Mouse (Mus musculus): ENCODE results near the gene Tent5b. TPM values are rescaled to one million over a fixed set of nuclear protein-coding genes. Genes with fewer than 3 reads are reported as not detected.
"Not testable (repeated sequence)": the region's sequence is repeated elsewhere in the genome, so short reads cannot be mapped to it uniquely, and the experiment has no call there.

The Tent5b gene
- polyA plus RNA-seq, 1 experiment from 2014 or later, result 0.86 TPM

GRCm38 (mm10) chr4:133494867-133495266 lies 14.9 kb downstream of the Tent5b start:
- 0 out of 2 replicates have a peak overlapping the region, but pooled peaks have one; percentile 49 for H3K4me3 ChIP-seq
- H3K4me1 ChIP-seq, result peaks cover 37% of the 10 kb centered on the region
- no peaks in the 10 kb centered on the region for H3K9me3 ChIP-seq (replicated peaks)
- WGBS, result 67% methylated on average over 4 of the region's 4 CpGs
- no peaks in the 10 kb centered on the region for H3K36me3 ChIP-seq
- no peak overlapping the region for H3K27ac ChIP-seq (replicated peaks)
- no peak for DNase-seq (ENCODE audit: low spot score)
- peaks cover 68% of the 10 kb centered on the region for H3K27me3 ChIP-seq (ENCODE audit: low read depth, poor library complexity, severe bottlenecking)

- DNase-seq (ENCODE audit: low spot score), result no peak
- peaks cover 37% of the 10 kb centered on the region for H3K4me1 ChIP-seq
Measured at GRCm38 (mm10) chr4:133495711-133496110, 15.8 kb downstream of the Tent5b start.

GRCm38 (mm10) chr4:133496738-133497445 lies 17.0 kb downstream of the Tent5b start:
- peaks cover 31% of the 10 kb centered on the region for H3K4me1 ChIP-seq
- peaks cover 89% of the 10 kb centered on the region for H3K27me3 ChIP-seq (ENCODE audit: low read depth, poor library complexity, severe bottlenecking)
- H3K36me3 ChIP-seq, result no peaks in the 10 kb centered on the region
- H3K4me3 ChIP-seq, result peak overlapping the region; percentile 66
- no peak overlapping the region for H3K27ac ChIP-seq (replicated peaks)
- no peak for DNase-seq (ENCODE audit: low spot score)
- 23% methylated on average over 6 of the region's 6 CpGs for WGBS
- H3K9me3 ChIP-seq (replicated peaks), result no peaks in the 10 kb centered on the region

More at GRCm38 (mm10) chr4:133495711-133496110, 15.8 kb downstream of the Tent5b start:
- Histone ChIP-seq H3K27ac (replicated peaks) (no peak overlapping the region), H3K27me3 (ENCODE audit: low read depth, poor library complexity, severe bottlenecking) (peaks cover 77% of the 10 kb centered on the region), H3K4me3 (no peak overlapping the region), H3K9me3 (replicated peaks) (no peaks in the 10 kb centered on the region), H3K36me3 (no peaks in the 10 kb centered on the region)
- 42% methylated on average over 7 of the region's 7 CpGs for WGBS

- Histone ChIP-seq H3K36me3 (no peaks in the 10 kb centered on the region), H3K27ac (replicated peaks) (peak overlapping the region; percentile 70; the same call in 1 of the 2 replicates), H3K9me3 (replicated peaks) (no peaks in the 10 kb centered on the region), H3K27me3 (ENCODE audit: low read depth, poor library complexity, severe bottlenecking) (peaks cover 96% of the 10 kb centered on the region), H3K4me3 (peak overlapping the region; percentile 66), H3K4me1 (peaks cover 31% of the 10 kb centered on the region)
- peak; percentile 67 for DNase-seq (ENCODE audit: low spot score)
- WGBS, result 1% methylated on average over 70 of the region's 70 CpGs
Measured at GRCm38 (mm10) chr4:133497461-133498159, 17.7 kb downstream of the Tent5b start.

- peak; percentile 82 for DNase-seq (ENCODE audit: low spot score)
- peaks cover 31% of the 10 kb centered on the region for H3K4me1 ChIP-seq
- peak within 1 kb of the TSS; percentile 70 for H3K27ac ChIP-seq (replicated peaks)
- H3K36me3 ChIP-seq, result no peaks in the 10 kb centered on the region
- under 1% methylated on average over 53 of the region's 53 CpGs for WGBS
- H3K27me3 ChIP-seq (ENCODE audit: low read depth, poor library complexity, severe bottlenecking), result peaks cover 98% of the 10 kb centered on the region
- H3K4me3 ChIP-seq, result peak within 1 kb of the TSS; percentile 66
- no peaks in the 10 kb centered on the region for H3K9me3 ChIP-seq (replicated peaks)
Measured at GRCm38 (mm10) chr4:133498160-133498724, 18.3 kb downstream of the Tent5b start, which contains the start of gene Trnp1. Gene Trnp1 (minus strand): TSS chr4:133498550.

- no peak for DNase-seq (ENCODE audit: low spot score)
- Histone ChIP-seq H3K27me3 (ENCODE audit: low read depth, poor library complexity, severe bottlenecking) (peaks cover 88% of the 10 kb centered on the region), H3K9me3 (replicated peaks) (no peaks in the 10 kb centered on the region), H3K27ac (replicated peaks) (no peak overlapping the region), H3K36me3 (no peaks in the 10 kb centered on the region), H3K4me1 (peaks cover 21% of the 10 kb centered on the region), H3K4me3 (no peak overlapping the region)
- WGBS, result 65% methylated on average over 7 of the region's 7 CpGs
Measured at GRCm38 (mm10) chr4:133501514-133501913, 21.6 kb downstream of the Tent5b start.

- no peak for DNase-seq (ENCODE audit: low spot score)
- WGBS, result 64% methylated on average over 5 of the region's 5 CpGs
- Histone ChIP-seq H3K4me1 (no peaks in the 10 kb centered on the region), H3K27me3 (ENCODE audit: low read depth, poor library complexity, severe bottlenecking) (peaks cover 67% of the 10 kb centered on the region), H3K27ac (replicated peaks) (no peak overlapping the region), H3K9me3 (replicated peaks) (no peaks in the 10 kb centered on the region), H3K4me3 (no peak overlapping the region), H3K36me3 (no peaks in the 10 kb centered on the region)
Measured at GRCm38 (mm10) chr4:133504300-133504699, 24.4 kb downstream of the Tent5b start.

- no peaks in the 10 kb centered on the region for H3K4me1 ChIP-seq
- 78% methylated on average over 9 of the region's 9 CpGs for WGBS
- H3K27me3 ChIP-seq (ENCODE audit: low read depth, poor library complexity, severe bottlenecking), result peaks cover 61% of the 10 kb centered on the region
- no peak overlapping the region for H3K4me3 ChIP-seq
- no peak for DNase-seq (ENCODE audit: low spot score)
- H3K27ac ChIP-seq (replicated peaks), result no peak overlapping the region
- no peaks in the 10 kb centered on the region for H3K9me3 ChIP-seq (replicated peaks)
- no peaks in the 10 kb centered on the region for H3K36me3 ChIP-seq
Measured at GRCm38 (mm10) chr4:133504755-133505485, 25.0 kb downstream of the Tent5b start.

- Histone ChIP-seq H3K36me3 (no peaks in the 10 kb centered on the region), H3K27me3 (ENCODE audit: low read depth, poor library complexity, severe bottlenecking) (peaks cover 44% of the 10 kb centered on the region), H3K9me3 (replicated peaks) (no peaks in the 10 kb centered on the region), H3K4me3 (no peak overlapping the region), H3K27ac (replicated peaks) (no peak overlapping the region), H3K4me1 (no peaks in the 10 kb centered on the region)
- DNase-seq (ENCODE audit: low spot score), result no peak
- WGBS, result 77% methylated on average over 5 of the region's 5 CpGs
Measured at GRCm38 (mm10) chr4:133506573-133506972, 26.6 kb downstream of the Tent5b start.

GRCm38 (mm10) chr4:133508990-133509389 lies 29.1 kb downstream of the Tent5b start:
- DNase-seq (ENCODE audit: low spot score), result no peak
- Histone ChIP-seq H3K27me3 (ENCODE audit: low read depth, poor library complexity, severe bottlenecking) (peaks cover 22% of the 10 kb centered on the region), H3K36me3 (no peaks in the 10 kb centered on the region), H3K27ac (replicated peaks) (no peak overlapping the region), H3K4me1 (0 out of 2 replicates have a peak, but pooled peaks cover 3% of the 10 kb centered on the region), H3K4me3 (no peak overlapping the region), H3K9me3 (replicated peaks) (no peaks in the 10 kb centered on the region)
- WGBS, result 87% methylated on average over 7 of the region's 7 CpGs

- Histone ChIP-seq H3K27me3 (ENCODE audit: low read depth, poor library complexity, severe bottlenecking) (peaks cover 12% of the 10 kb centered on the region), H3K9me3 (replicated peaks) (no peaks in the 10 kb centered on the region), H3K36me3 (no peaks in the 10 kb centered on the region), H3K4me3 (no peak overlapping the region), H3K4me1 (0 out of 2 replicates have a peak, but pooled peaks cover 3% of the 10 kb centered on the region), H3K27ac (replicated peaks) (no peak overlapping the region)
- 81% methylated on average over 5 of the region's 5 CpGs for WGBS
- DNase-seq (ENCODE audit: low spot score), result no peak
Measured at GRCm38 (mm10) chr4:133511050-133511449, 31.1 kb downstream of the Tent5b start.

GRCm38 (mm10) chr4:133512511-133512910 lies 32.6 kb downstream of the Tent5b start:
- not testable (repeated sequence) for DNase-seq (ENCODE audit: low spot score); H3K9me3 ChIP-seq (replicated peaks); H3K4me1 ChIP-seq; H3K27ac ChIP-seq (replicated peaks); H3K27me3 ChIP-seq (ENCODE audit: low read depth, poor library complexity, severe bottlenecking); H3K4me3 ChIP-seq; H3K36me3 ChIP-seq
- 58% methylated on average over 5 of the region's 5 CpGs for WGBS

Data from midbrain, embryonic 10.5 days (tissue).